Mouse (Mus musculus): ENCODE results near the gene Kbtbd13.

The Kbtbd13 gene

GRCm38 (mm10) chr9:65391613-65391964 lies at the start of gene Kbtbd13:
Kbtbd13 (minus strand) TSS chr9:65391652.
- DNase-seq (ENCODE audit: low spot score) = no peak

GRCm38 (mm10) chr9:65435671-65436301 lies 44.3 kb upstream of the Kbtbd13 start, which contains the start of gene Mtfmt:
Mtfmt (plus strand) TSS chr9:65435782.
- DNase-seq (ENCODE audit: low spot score) = peak; percentile 67

- no peak for DNase-seq (ENCODE audit: low spot score)
These were observed 43.8 kb upstream of the Kbtbd13 start for GRCm38 (mm10) chr9:65435211-65435610.

GRCm38 (mm10) chr9:65434140-65434539 lies 42.7 kb upstream of the Kbtbd13 start:
- no peak for DNase-seq (ENCODE audit: low spot score)

GRCm38 (mm10) chr9:65432236-65432635 lies 40.8 kb upstream of the Kbtbd13 start:
- DNase-seq (ENCODE audit: low spot score) = peak; percentile 49

GRCm38 (mm10) chr9:65430921-65431320 lies 39.5 kb upstream of the Kbtbd13 start:
- no peak for DNase-seq (ENCODE audit: low spot score)

GRCm38 (mm10) chr9:65430401-65430800 lies 38.9 kb upstream of the Kbtbd13 start:
- DNase-seq (ENCODE audit: low spot score) = no peak

GRCm38 (mm10) chr9:65428003-65428402 lies 36.6 kb upstream of the Kbtbd13 start:
- no peak for DNase-seq (ENCODE audit: low spot score)

GRCm38 (mm10) chr9:65427511-65427910 lies 36.1 kb upstream of the Kbtbd13 start:
- no peak for DNase-seq (ENCODE audit: low spot score)

- DNase-seq (ENCODE audit: low spot score) = no peak
These were observed 32.9 kb upstream of the Kbtbd13 start for GRCm38 (mm10) chr9:65424393-65424792.

- DNase-seq (ENCODE audit: low spot score) = no peak
These were observed 31.5 kb upstream of the Kbtbd13 start, which contains the start of gene Slc51b for GRCm38 (mm10) chr9:65422760-65423501. Slc51b (minus strand) TSS chr9:65422955.

GRCm38 (mm10) chr9:65419633-65420032 lies 28.2 kb upstream of the Kbtbd13 start:
- DNase-seq (ENCODE audit: low spot score) = no peak

- no peak for DNase-seq (ENCODE audit: low spot score)
These were observed 26.3 kb upstream of the Kbtbd13 start for GRCm38 (mm10) chr9:65417738-65418137.

- DNase-seq (ENCODE audit: low spot score) = no peak
These were observed 19.9 kb upstream of the Kbtbd13 start for GRCm38 (mm10) chr9:65411326-65411725.

- DNase-seq (ENCODE audit: low spot score) = no peak
These were observed 18.9 kb upstream of the Kbtbd13 start for GRCm38 (mm10) chr9:65410378-65410777.

- no peak for DNase-seq (ENCODE audit: low spot score)
These were observed 17.4 kb upstream of the Kbtbd13 start for GRCm38 (mm10) chr9:65408871-65409295.

GRCm38 (mm10) chr9:65407861-65408260 lies 16.4 kb upstream of the Kbtbd13 start:
- no peak for DNase-seq (ENCODE audit: low spot score)

- DNase-seq (ENCODE audit: low spot score) = no peak
These were observed 15.9 kb upstream of the Kbtbd13 start for GRCm38 (mm10) chr9:65407327-65407726.

- DNase-seq (ENCODE audit: low spot score) = no peak
These were observed 13.7 kb upstream of the Kbtbd13 start for GRCm38 (mm10) chr9:65405184-65405449.

GRCm38 (mm10) chr9:65404331-65405183 lies 13.1 kb upstream of the Kbtbd13 start:
- DNase-seq (ENCODE audit: low spot score) = no peak

- DNase-seq (ENCODE audit: low spot score) = no peak
These were observed 8.5 kb upstream of the Kbtbd13 start for GRCm38 (mm10) chr9:65399934-65400333.

- DNase-seq (ENCODE audit: low spot score) = no peak
These were observed 6.8 kb upstream of the Kbtbd13 start, which contains the start of gene Rasl12 for GRCm38 (mm10) chr9:65398279-65398678. Rasl12 (plus strand) TSS chr9:65398506.

GRCm38 (mm10) chr9:65394360-65394759 lies 2.9 kb upstream of the Kbtbd13 start:
- DNase-seq (ENCODE audit: low spot score) = no peak

All from urinary bladder, postnatal 10 days (tissue).